Mouse (Mus musculus) lung, postnatal 0 days (tissue): ENCODE measurements around the gene Tprg. TPM values are rescaled to one million over a fixed set of nuclear protein-coding genes. Genes with fewer than 3 reads are reported as not detected.

Source experiments
- ATAC-seq: fragments of 200-750 bp; cut with Nextera tagmentation; 2 replicates; pipeline ENCODE4 v1.8.0; 2017; ENCODE audit warnings: moderate library complexity
- DNase-seq: peaks from one replicate; pipeline ENCODE4 v3.0.0-alpha.2; 2016; ENCODE audit warnings: low spot score
- H3K27ac ChIP-seq: fragments of 300-500 bp; sonication (generic); 2 replicates; pipeline ENCODE4 v1.5.1; 2014; ENCODE audit warnings: antibody characterized with exemption, mild to moderate bottlenecking, low read length, mixed read lengths
- H3K27me3 ChIP-seq: fragments of 300-500 bp; sonication (generic); replicated peaks from 2 replicates; pipeline ENCODE4 v1.6.1; 2014; ENCODE audit warnings: low read length, mixed read lengths; ENCODE audit not compliant: insufficient read depth
- H3K36me3 ChIP-seq: fragments of 300-500 bp; sonication (generic); 2 replicates; pipeline ENCODE4 v1.6.1; 2014; ENCODE audit warnings: low read length, mixed read lengths; ENCODE audit not compliant: insufficient read depth
- H3K4me1 ChIP-seq: fragments of 300-500 bp; sonication (generic); 2 replicates; pipeline ENCODE4 v1.6.1; 2014; ENCODE audit warnings: antibody characterized with exemption, low read depth, low read length, mixed read lengths; ENCODE audit not compliant: insufficient read depth
- H3K4me2 ChIP-seq: fragments of 300-500 bp; sonication (generic); replicated peaks from 2 replicates; pipeline ENCODE4 v1.6.1; 2014; ENCODE audit warnings: low read depth, mild to moderate bottlenecking, low read length, moderate library complexity, mixed read lengths
- H3K4me3 ChIP-seq: fragments of 300-500 bp; sonication (generic); 2 replicates; pipeline ENCODE4 v1.5.1; 2014; ENCODE audit warnings: low read depth, low read length
- H3K9ac ChIP-seq: fragments of 300-500 bp; sonication (generic); replicated peaks from 2 replicates; pipeline ENCODE4 v1.6.1; 2014; ENCODE audit warnings: low read depth, mild to moderate bottlenecking
- H3K9me3 ChIP-seq: fragments of 300-500 bp; sonication (generic); 2 replicates; pipeline ENCODE4 v1.6.1; 2016; ENCODE audit warnings: low read length, mixed read lengths
- CTCF ChIP-seq: IDR thresholded peaks from 2 replicates; pipeline ENCODE4 v1.5.1; 2016; ENCODE audit warnings: antibody characterized with exemption, mild to moderate bottlenecking
- EP300 ChIP-seq: IDR thresholded peaks from 2 replicates; pipeline ENCODE4 v1.6.1; 2016; ENCODE audit warnings: antibody characterized with exemption, mild to moderate bottlenecking, control low read depth
- WGBS: fragments of 180-500 bp; shearing (Covaris S2); extraction: QIAGEN DNeasy Blood & Tissue Kit; methylation state at CpG from one replicate; pipeline ENCODE4 v1.1.7; 2014; 5-methylcytosine and 5-hydroxymethylcytosine counted together
- polyA plus RNA-seq: library from polyadenylated mRNA; unstranded; fragments of >200 nt; fragmentation: Nextera tagmentation; extraction: Ambion mirVana; gene quantifications from 2 replicates; pipeline ENCODE4 v1.2.1, GENCODE M21; 2015

Tprg gene
- polyA plus RNA-seq, 1 experiment from 2014 or later: 0.21 TPM

DNA sequence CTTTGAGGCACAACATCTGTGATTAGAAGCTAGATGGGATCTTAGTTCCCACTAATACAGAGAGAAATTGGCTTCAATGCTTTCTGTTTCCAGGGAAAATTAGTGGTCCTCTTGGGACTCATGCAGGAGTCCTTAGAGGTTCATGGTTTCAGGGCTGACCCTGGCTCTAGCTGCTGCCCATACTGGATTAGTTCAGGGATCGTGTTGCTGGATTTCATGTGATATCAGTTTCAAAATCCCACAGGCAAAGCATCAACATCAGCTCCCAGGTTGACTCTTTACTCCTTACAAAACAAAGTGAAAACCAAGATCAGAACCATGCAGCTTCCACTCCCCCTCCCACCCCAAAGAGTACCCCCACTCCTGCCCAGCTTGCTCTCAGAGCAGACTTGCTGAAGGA is 127.3 kb downstream of the Tprg start:
- no peak overlapping the region for H3K27ac ChIP-seq
- H3K9me3 ChIP-seq: no peaks in the 10 kb centered on the region
- no peak overlapping the region for H3K4me2 ChIP-seq
- TF ChIP-seq EP300 (no peak), CTCF (no peak)
- DNase-seq: no peak
- no peak for ATAC-seq
- no peaks in the 10 kb centered on the region for H3K36me3 ChIP-seq
- no peaks in the 10 kb centered on the region for H3K4me1 ChIP-seq
- no peak overlapping the region for H3K9ac ChIP-seq
- 78% methylated on average over 1 of the region's 1 CpGs for WGBS
- H3K4me3 ChIP-seq: no peak overlapping the region
- H3K27me3 ChIP-seq: no peaks in the 10 kb centered on the region

DNA sequence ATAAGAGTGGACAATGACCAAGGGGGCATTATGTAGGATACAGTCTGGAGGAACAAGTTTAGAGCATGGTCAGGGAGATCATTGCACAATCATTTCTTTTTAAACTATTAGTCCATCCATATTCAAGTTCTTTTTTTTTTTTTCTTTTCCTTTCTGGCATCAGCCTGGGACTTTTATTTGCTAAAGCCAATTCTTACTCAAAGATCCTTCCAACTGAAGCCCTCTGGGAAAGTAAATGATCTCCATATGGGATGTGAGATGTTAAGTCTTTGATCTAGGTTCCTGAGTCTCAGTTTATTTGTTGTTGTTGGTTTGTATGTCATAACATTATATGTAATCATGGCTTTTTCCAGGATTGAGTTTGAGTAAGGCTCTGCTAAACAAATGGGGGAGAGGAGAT is 128.6 kb downstream of the Tprg start:
- Histone ChIP-seq H3K27me3 (no peaks in the 10 kb centered on the region), H3K9me3 (no peaks in the 10 kb centered on the region), H3K4me3 (no peak overlapping the region), H3K27ac (no peak overlapping the region), H3K9ac (no peak overlapping the region), H3K36me3 (no peaks in the 10 kb centered on the region), H3K4me2 (no peak overlapping the region), H3K4me1 (no peaks in the 10 kb centered on the region)
- DNase-seq: peak; percentile 49
- ATAC-seq: no peak
- TF ChIP-seq CTCF (no peak), EP300 (no peak)

DNA sequence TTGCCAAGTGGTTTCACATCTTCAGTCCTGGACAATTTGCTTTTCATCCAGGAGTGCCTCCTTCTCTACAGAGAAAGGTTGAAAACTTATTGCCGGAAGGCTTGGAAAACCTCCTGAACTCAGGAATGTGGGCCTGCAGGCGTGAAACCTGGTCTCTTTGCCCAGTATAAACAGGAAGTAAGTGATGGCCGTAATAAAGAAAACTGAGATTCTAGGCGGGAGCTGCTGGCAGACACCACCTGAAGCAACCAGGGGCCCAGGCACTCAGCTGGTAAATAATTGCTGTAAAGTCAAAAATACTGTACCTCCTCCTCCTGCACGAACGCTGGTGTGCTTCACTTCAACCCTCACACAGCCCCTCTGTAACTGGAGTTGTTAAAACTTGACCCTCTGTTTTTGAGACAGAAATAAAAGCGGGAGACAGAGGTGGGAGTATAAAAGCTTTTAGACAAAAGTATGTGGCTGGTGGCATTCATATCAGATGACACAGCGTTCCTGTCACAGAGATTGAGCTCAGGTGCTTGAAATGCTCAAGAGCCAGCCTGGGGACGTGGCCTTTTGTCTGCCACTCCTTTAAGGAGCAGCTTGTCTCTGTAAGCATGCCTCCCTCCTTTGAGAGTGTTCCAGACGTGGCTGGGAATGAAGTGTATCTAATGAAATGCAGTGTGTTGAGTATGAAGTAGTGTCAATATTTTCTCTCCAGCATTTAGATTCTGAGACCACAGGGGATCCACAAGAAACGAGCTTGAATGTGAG is 131.4 kb downstream of the Tprg start:
- H3K9ac ChIP-seq: no peak overlapping the region
- H3K4me1 ChIP-seq: no peaks in the 10 kb centered on the region
- H3K4me2 ChIP-seq: peak overlapping the region; percentile 27; the same call in 1 of the 2 replicates
- no peaks in the 10 kb centered on the region for H3K27me3 ChIP-seq
- peak overlapping the region; percentile 71 for H3K27ac ChIP-seq
- no peaks in the 10 kb centered on the region for H3K9me3 ChIP-seq
- H3K36me3 ChIP-seq: no peaks in the 10 kb centered on the region
- peak; percentile 79 for DNase-seq
- TF ChIP-seq EP300 (peak; percentile 97), CTCF (no peak)
- ATAC-seq: peak; percentile 95
- H3K4me3 ChIP-seq: no peak overlapping the region
- 16% methylated on average over 11 of the region's 11 CpGs for WGBS

DNA sequence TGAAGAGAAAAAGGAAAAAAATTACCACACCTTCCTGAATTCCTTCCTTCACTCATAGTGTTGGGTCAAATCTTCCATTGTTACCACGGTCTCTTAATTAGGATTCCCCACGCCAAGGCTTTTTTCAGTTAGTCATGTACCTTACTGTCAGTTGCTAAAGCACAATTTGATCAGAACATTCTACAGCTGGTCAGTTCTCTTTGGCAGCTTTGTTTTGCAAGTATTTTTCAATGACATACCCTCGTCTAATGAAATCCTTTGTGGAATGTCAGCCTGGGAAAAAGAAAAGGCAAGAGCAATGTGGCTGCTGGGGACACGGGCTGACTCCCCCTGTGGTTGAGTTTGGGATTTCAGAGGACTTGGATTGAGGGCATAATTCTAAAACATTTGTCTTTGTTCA is 136.4 kb downstream of the Tprg start:
- peak; percentile 51 for TF ChIP-seq CTCF
- TF ChIP-seq EP300: peak; percentile 63
- peak; percentile 22 for ATAC-seq
- Histone ChIP-seq H3K27me3 (no peaks in the 10 kb centered on the region), H3K36me3 (no peaks in the 10 kb centered on the region), H3K4me3 (no peak overlapping the region), H3K9me3 (no peaks in the 10 kb centered on the region), H3K9ac (no peak overlapping the region), H3K27ac (no peak overlapping the region), H3K4me1 (no peaks in the 10 kb centered on the region; the same call in 1 of the 2 replicates), H3K4me2 (no peak overlapping the region)
- DNase-seq: peak; percentile 73
- WGBS: 61% methylated on average over 4 of the region's 4 CpGs

DNA sequence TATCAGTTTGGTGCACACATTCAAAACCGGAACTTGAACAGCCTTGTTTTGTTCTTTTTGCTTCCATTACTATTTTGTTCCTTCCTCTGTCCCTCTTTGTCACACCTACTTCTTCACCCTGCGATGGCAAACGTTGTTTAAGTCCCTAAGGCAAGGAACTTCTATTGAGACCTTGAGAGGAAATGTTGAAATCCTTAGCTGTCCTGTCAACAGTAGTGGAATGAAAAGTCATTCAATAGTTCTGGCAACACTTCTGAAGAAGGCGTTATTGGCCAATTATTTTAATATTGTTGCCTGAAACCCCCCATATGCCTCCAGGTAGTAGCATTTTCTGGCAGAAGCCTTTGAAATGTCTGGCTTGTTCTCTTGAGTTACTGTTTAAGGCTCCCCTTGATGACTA is 137.4 kb downstream of the Tprg start:
- Histone ChIP-seq H3K4me3 (no peak overlapping the region), H3K36me3 (no peaks in the 10 kb centered on the region), H3K4me1 (no peaks in the 10 kb centered on the region; the same call in 1 of the 2 replicates), H3K9me3 (no peaks in the 10 kb centered on the region), H3K4me2 (no peak overlapping the region), H3K9ac (no peak overlapping the region), H3K27me3 (no peaks in the 10 kb centered on the region), H3K27ac (no peak overlapping the region)
- no peak for TF ChIP-seq CTCF
- peak; percentile 29; the same call in 1 of the 2 replicates for TF ChIP-seq EP300
- peak; percentile 53 for DNase-seq
- ATAC-seq: 0 out of 2 replicates have a peak, but pooled peaks have one; percentile 41
- WGBS: 44% methylated on average over 4 of the region's 4 CpGs

DNA sequence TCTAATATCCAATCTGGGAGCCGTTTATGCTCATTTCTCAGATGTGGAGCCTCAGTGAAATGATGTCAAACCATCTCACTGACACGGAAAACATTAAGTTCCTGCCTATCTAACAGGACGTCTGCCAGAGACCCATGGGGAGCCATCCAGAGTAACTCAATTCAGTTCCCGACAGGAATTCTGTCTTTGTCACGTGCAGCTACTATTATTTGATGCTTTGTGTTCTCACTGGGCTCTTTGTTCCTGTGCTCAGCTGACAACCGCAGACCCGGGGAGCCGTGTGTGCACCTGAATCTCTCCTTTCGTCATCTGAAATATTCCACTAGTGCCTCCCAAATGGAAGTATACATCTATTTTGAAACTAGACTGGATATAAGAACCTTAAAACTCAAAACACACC is 138.3 kb downstream of the Tprg start:
- Histone ChIP-seq H3K9ac (no peak overlapping the region), H3K27ac (no peak overlapping the region), H3K27me3 (no peaks in the 10 kb centered on the region), H3K4me2 (no peak overlapping the region), H3K36me3 (no peaks in the 10 kb centered on the region), H3K9me3 (no peaks in the 10 kb centered on the region), H3K4me1 (no peaks in the 10 kb centered on the region; the same call in 1 of the 2 replicates), H3K4me3 (no peak overlapping the region)
- TF ChIP-seq CTCF (no peak), EP300 (no peak)
- no peak for ATAC-seq
- DNase-seq: no peak
- 63% methylated on average over 9 of the region's 9 CpGs for WGBS
